ENCODE assay signal across 11 mouse cellular contexts in the genomic region with DNA sequence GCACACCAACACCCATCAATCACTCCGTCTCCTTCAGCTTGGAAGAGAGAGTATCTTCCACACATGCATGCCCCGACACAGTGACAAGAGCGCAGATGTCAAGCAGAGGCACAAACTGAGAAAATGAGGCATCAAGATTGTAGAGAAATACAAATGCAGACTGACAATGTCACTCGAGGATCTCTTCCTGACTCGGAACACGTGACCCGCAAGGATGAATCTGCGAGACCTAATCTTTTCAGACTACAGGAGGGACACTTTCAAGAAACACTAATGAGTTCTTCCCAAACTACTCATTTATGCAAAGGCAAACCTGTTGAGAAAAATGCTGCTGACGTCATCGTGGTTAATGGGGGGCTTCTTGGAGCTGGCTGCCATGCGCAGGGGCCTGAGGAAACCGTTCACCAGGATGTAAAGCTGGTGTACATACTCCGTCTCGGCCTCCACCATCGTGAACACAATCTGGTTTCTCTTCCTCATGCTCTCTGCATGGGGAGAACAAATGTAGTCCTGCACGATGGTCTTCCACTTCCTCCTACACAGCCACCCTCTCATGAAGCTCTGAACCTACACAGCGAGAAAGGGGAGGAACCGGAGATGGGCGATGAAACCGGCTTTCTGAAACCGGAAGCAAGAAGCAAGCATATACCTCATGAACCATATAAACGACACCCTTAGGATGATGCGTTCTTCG.
A peak's percentile ranks its signal among the peaks of the same experiment; 100 is the strongest.
DNase-seq lines count a peak whose midpoint lies in the region; ATAC-seq lines count a peak whose summit lies in the region.
"Had no signal": no experiment of that assay in that cellular context is flagged by ENCODE, and none has a peak within 500 bp of the region (broad histone marks: within the 10 kb centered on the region; RNA-seq: fewer than 3 reads in every experiment).

No protein-coding gene starts in this region.

- DNase-seq in CD4-positive, CD25-positive, alpha-beta regulatory T cell, adult 2 months (ENCODE audit: low read depth, low spot score) = peak; percentile 63
- DNase-seq in T-cell, adult 2 months (ENCODE audit: low spot score) = peak; percentile 53
- peak; percentile 2 to 18 for DNase-seq in thymus, adult 18-20 months
- no peak for DNase-seq in c-Kit-positive CD71-positive TER-119-positive erythroid progenitor cells, embryonic 14.5 days (ENCODE audit: low spot score)
- no peak for DNase-seq in urinary bladder, adult 2 months (ENCODE audit: low spot score)
- DNase-seq in layer of hippocampus, postnatal 10 days (ENCODE audit: low spot score in 2 of 2) = no peak
- DNase-seq: embryo, embryonic 11 days; layer of hippocampus, adult 9-11 months; lung, embryonic 14.5 days; midbrain, embryonic 14.5 days had no signal

- peak; percentile 97 for ATAC-seq in monocyte, adult 5-6 weeks (replicated peaks; ENCODE audit: insufficient number of reproducible peaks, low FRiP score, low TSS enrichment, poor library complexity, severe bottlenecking)

Comparison
In these comparisons a context has a peak if more than half of its experiments do, and no peak if none do; other contexts are left out.
1. DNase-seq: peak in CD4-positive, CD25-positive, alpha-beta regulatory T cell, adult 2 months (single experiment), T-cell, adult 2 months (single experiment) and thymus, adult 18-20 months (2 of 2); none in c-Kit-positive CD71-positive TER-119-positive erythroid progenitor cells, embryonic 14.5 days (single experiment), urinary bladder, adult 2 months (single experiment) and layer of hippocampus, postnatal 10 days (0 of 2).